Mouse (Mus musculus): ENCODE data around the gene Akap11.

GRCm38 (mm10) chr14:78526475-78526874 is 10.1 kb downstream of the Akap11 start:
- no peak for TF ChIP-seq CTCF (conservative IDR thresholded peaks at IDR 0.05; ENCODE audit: low read length)
- no peak for TF ChIP-seq NANOG (IDR thresholded peaks at IDR 0.05; ENCODE audit: borderline replicate concordance, low read length)
- TF ChIP-seq POU5F1 (IDR thresholded peaks at IDR 0.05; ENCODE audit: borderline replicate concordance, low read length) = no peak

Measured in E14TG2a.4 (cell line).